Mouse (Mus musculus) kidney, adult 2 months (tissue): ENCODE results near the gene Tmem245.

ENCODE experiments used
- CTCF ChIP-seq: fragments of 200-500 bp; conservative IDR thresholded peaks from 2 replicates; pipeline ENCODE4 v1.5.1; 2011; ENCODE audit warnings: low read depth, mild to moderate bottlenecking, control low read depth, low read length, moderate library complexity, mixed read lengths; ENCODE audit not compliant: insufficient read depth, insufficient read length
- POLR2A ChIP-seq: fragments of 200-500 bp; IDR thresholded peaks from one replicate; pipeline ENCODE4 v1.6.1; 2011; ENCODE audit warnings: low read depth, low read length, control low read depth

- TF ChIP-seq CTCF (no peak), POLR2A (no peak)
Measured at GRCm38 (mm10) chr4:56858733-56859132, 88.5 kb downstream of the Tmem245 start.
